8 mouse cellular contexts compared by ENCODE assay signal in the genomic region with DNA sequence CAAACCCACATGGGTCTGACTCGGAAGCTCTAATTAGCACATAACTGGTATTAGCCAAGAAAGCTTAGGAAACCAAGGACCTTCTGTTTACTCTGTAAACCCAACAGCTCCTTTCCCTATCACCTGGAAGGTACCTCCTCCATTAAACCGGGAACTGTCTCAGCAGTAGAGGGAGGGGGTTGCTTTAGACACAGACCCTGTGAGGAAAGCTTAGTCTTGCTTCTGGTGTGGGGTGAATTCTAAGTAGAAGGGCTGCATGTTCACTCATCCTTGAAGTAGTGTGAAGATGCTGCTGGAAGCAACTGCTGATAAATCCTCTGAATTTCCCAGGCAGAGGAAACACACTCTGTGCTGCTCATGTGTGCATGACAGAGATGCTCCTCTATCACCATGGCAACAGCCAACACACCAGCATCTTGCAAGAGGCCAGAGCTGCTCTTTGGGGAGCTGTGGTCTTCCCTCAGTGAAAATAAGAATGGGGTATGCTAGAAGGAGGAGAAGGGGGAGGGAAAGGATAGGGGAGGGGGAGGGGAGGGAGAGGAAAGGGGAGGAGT. TPM values are rescaled to one million over a fixed set of nuclear protein-coding genes. Genes with fewer than 3 reads are reported as not detected.
DNase-seq lines count a peak whose midpoint lies in the region; ATAC-seq and TF ChIP-seq lines count a peak whose summit lies in the region.
"Had no signal": no experiment of that assay in that cellular context is flagged by ENCODE, and none has a peak within 500 bp of the region (broad histone marks: within the 10 kb centered on the region; RNA-seq: fewer than 3 reads in every experiment).

No protein-coding gene starts in this region.

- no peaks in the 10 kb centered on the region for H3K36me3 ChIP-seq in embryonic facial prominence, embryonic 14.5 days (ENCODE audit: control insufficient read depth, insufficient read depth, low read length)
- no peaks in the 10 kb centered on the region for H3K36me3 ChIP-seq in neural tube, embryonic 14.5 days (ENCODE audit: control insufficient read depth, insufficient read depth, low read length)
- H3K36me3 ChIP-seq in lung, postnatal 0 days (ENCODE audit: insufficient read depth, low read length), result no peaks in the 10 kb centered on the region

- WGBS in embryonic facial prominence, embryonic 14.5 days, result 39% methylated on average over 2 of the region's 2 CpGs
- 28% methylated on average over 2 of the region's 2 CpGs for WGBS in neural tube, embryonic 14.5 days
- 29% methylated on average over 2 of the region's 2 CpGs for WGBS in lung, postnatal 0 days

- intact Hi-C loops in gastrocnemius, postnatal 36 days (cut with DNase I), result no loop called here

- H3K9ac ChIP-seq in embryonic facial prominence, embryonic 14.5 days (ENCODE audit: low read depth, low read length), result no peak overlapping the region
- no peak overlapping the region for H3K9ac ChIP-seq in neural tube, embryonic 14.5 days (replicated peaks; ENCODE audit: low read depth, low read length)
- H3K9ac ChIP-seq in lung, postnatal 0 days (replicated peaks; ENCODE audit: low read depth), result no peak overlapping the region

- no peak overlapping the region; the same call in 1 of the 2 replicates for H3K27ac ChIP-seq in embryonic facial prominence, embryonic 14.5 days (replicated peaks; ENCODE audit: low read depth, low read length)
- H3K27ac ChIP-seq in neural tube, embryonic 14.5 days (ENCODE audit: low read depth, low read length), result peak overlapping the region; percentile 85
- H3K27ac ChIP-seq in lung, postnatal 0 days (ENCODE audit: low read length), result no peak overlapping the region

- H3K4me3 ChIP-seq in embryonic facial prominence, embryonic 14.5 days (ENCODE audit: low read depth, low read length), result no peak overlapping the region
- no peak overlapping the region for H3K4me3 ChIP-seq in neural tube, embryonic 14.5 days (ENCODE audit: low read depth, low read length)
- no peak overlapping the region for H3K4me3 ChIP-seq in lung, postnatal 0 days (ENCODE audit: low read depth, low read length)
- H3K4me3 ChIP-seq: myocyte had no signal

- no peaks in the 10 kb centered on the region for H3K9me3 ChIP-seq in embryonic facial prominence, embryonic 14.5 days (ENCODE audit: control insufficient read depth, low read length)
- no peaks in the 10 kb centered on the region for H3K9me3 ChIP-seq in neural tube, embryonic 14.5 days (ENCODE audit: control insufficient read depth, low read length)
- H3K9me3 ChIP-seq in lung, postnatal 0 days (ENCODE audit: low read length), result no peaks in the 10 kb centered on the region

- no peak overlapping the region for H3K4me2 ChIP-seq in embryonic facial prominence, embryonic 14.5 days (ENCODE audit: low read depth, low read length)
- H3K4me2 ChIP-seq in neural tube, embryonic 14.5 days (ENCODE audit: low read depth, low read length), result peak overlapping the region; percentile 8; the same call in 1 of the 2 replicates
- H3K4me2 ChIP-seq in lung, postnatal 0 days (replicated peaks; ENCODE audit: low read depth, low read length), result no peak overlapping the region

- TF ChIP-seq CTCF in lung, postnatal 0 days (IDR thresholded peaks at IDR 0.05), result no peak

- peaks cover 8% of the 10 kb centered on the region; the same call in 1 of the 2 replicates for H3K4me1 ChIP-seq in embryonic facial prominence, embryonic 14.5 days (ENCODE audit: control insufficient read depth, insufficient read depth, low read length)
- peaks cover 16% of the 10 kb centered on the region for H3K4me1 ChIP-seq in neural tube, embryonic 14.5 days (ENCODE audit: control insufficient read depth, insufficient read depth, low read length)
- no peaks in the 10 kb centered on the region for H3K4me1 ChIP-seq in lung, postnatal 0 days (ENCODE audit: insufficient read depth, low read depth, low read length)

- TF ChIP-seq EP300 in lung, postnatal 0 days (IDR thresholded peaks at IDR 0.05), result no peak

- peak; percentile 60 to 66 for DNase-seq in cerebellum, postnatal 14 days
- DNase-seq in embryonic facial prominence, embryonic 14.5 days (ENCODE audit: low spot score), result peak; percentile 82
- DNase-seq in layer of hippocampus, adult 9-11 months, result peak; percentile 83
- DNase-seq in lung, postnatal 0 days (ENCODE audit: low spot score), result no peak
- DNase-seq in gastrocnemius, postnatal 36 days, result no peak
- DNase-seq in adrenal gland, postnatal 36 days, result no peak

- ATAC-seq in embryonic facial prominence, embryonic 14.5 days (ENCODE audit: low read depth), result peak; percentile 75
- peak; percentile 93 for ATAC-seq in neural tube, embryonic 14.5 days (ENCODE audit: low read depth)
- ATAC-seq in lung, postnatal 0 days, result no peak

- no peaks in the 10 kb centered on the region for H3K27me3 ChIP-seq in embryonic facial prominence, embryonic 14.5 days (replicated peaks; ENCODE audit: control insufficient read depth, insufficient read depth, low read length)
- H3K27me3 ChIP-seq in neural tube, embryonic 14.5 days (ENCODE audit: control insufficient read depth, insufficient read depth, low read length), result no peaks in the 10 kb centered on the region
- no peaks in the 10 kb centered on the region; the same call in 1 of the 2 replicates for H3K27me3 ChIP-seq in lung, postnatal 0 days (replicated peaks; ENCODE audit: insufficient read depth, low read length)

RNA-seq across cellular contexts. Expression of a gene that starts 8.4 kb away (rescaled TPM):
- 5.7 and 6.5 TPM in 2 replicates for polyA plus RNA-seq in embryonic facial prominence, embryonic 14.5 days (2014; fragmentation: Nextera tagmentation; extraction: Ambion mirVana)
- 59.8 and 81.4 TPM in 2 replicates for polyA plus RNA-seq in neural tube, embryonic 14.5 days (2014; fragmentation: Nextera tagmentation; extraction: Ambion mirVana)
- 1.0 and 1.4 TPM in 2 replicates for polyA plus RNA-seq in lung, postnatal 0 days (2015; fragmentation: Nextera tagmentation; extraction: Ambion mirVana)
- 1 to 10 TPM in 1 of 2 experiments, under 1 TPM in 1; 0.99 to 1.3 TPM for total RNA-seq in gastrocnemius, postnatal 36 days (2021)
- total RNA-seq in adrenal gland, postnatal 36 days (2021), result 10 to 100 TPM; 14.2 to 19.5 TPM

Comparison
In these comparisons a context has a peak if more than half of its experiments do, and no peak if none do; other contexts are left out.
1. DNase-seq: peak in cerebellum, postnatal 14 days (2 of 2), embryonic facial prominence, embryonic 14.5 days (single experiment) and layer of hippocampus, adult 9-11 months (single experiment); none in lung, postnatal 0 days (single experiment), gastrocnemius, postnatal 36 days (0 of 2) and adrenal gland, postnatal 36 days (0 of 2).